8 mouse cellular contexts compared by ENCODE assay signal in genomic region chr6:39377311-39377827, GRCm38 (mm10). TPM values are rescaled to one million over a fixed set of nuclear protein-coding genes. Genes with fewer than 3 reads are reported as not detected.
A peak's percentile ranks its signal among the peaks of the same experiment; 100 is the strongest.
DNase-seq lines count a peak whose midpoint lies in the region; ATAC-seq lines count a peak whose summit lies in the region.

TSS of gene Slc37a3 (minus strand) at chr6:39377675.

- H3K4me2 ChIP-seq in heart, embryonic 15.5 days: peak within 1 kb of the TSS; percentile 77
- H3K4me2 ChIP-seq in liver, embryonic 12.5 days: peak within 1 kb of the TSS; percentile 99
- peak within 1 kb of the TSS; percentile 71 for H3K4me2 ChIP-seq in stomach, embryonic 14.5 days (replicated peaks; ENCODE audit: low read depth, low read length)

- ATAC-seq in heart, embryonic 15.5 days (replicated peaks; ENCODE audit: insufficient number of reproducible peaks, insufficient read depth, low FRiP score, low read depth): peak; percentile 90
- peak; percentile 87 for ATAC-seq in liver, embryonic 12.5 days
- ATAC-seq in stomach, embryonic 14.5 days (ENCODE audit: insufficient number of reproducible peaks, insufficient read depth, low FRiP score, low read depth): peak; percentile 81

- H3K4me1 ChIP-seq in forebrain, embryonic 10.5 days: peaks cover 37% of the 10 kb centered on the region
- peaks cover 19% of the 10 kb centered on the region for H3K4me1 ChIP-seq in heart, embryonic 15.5 days (replicated peaks)
- peaks cover 41% of the 10 kb centered on the region for H3K4me1 ChIP-seq in liver, embryonic 12.5 days
- peaks cover 22% of the 10 kb centered on the region for H3K4me1 ChIP-seq in stomach, embryonic 14.5 days (ENCODE audit: control insufficient read depth, insufficient read depth, low read length)

- no peaks in the 10 kb centered on the region; the same call in 1 of the 2 replicates for H3K9me3 ChIP-seq in forebrain, embryonic 10.5 days
- H3K9me3 ChIP-seq in heart, embryonic 15.5 days (replicated peaks): no peaks in the 10 kb centered on the region
- no peaks in the 10 kb centered on the region for H3K9me3 ChIP-seq in liver, embryonic 12.5 days (replicated peaks)
- no peaks in the 10 kb centered on the region for H3K9me3 ChIP-seq in stomach, embryonic 14.5 days (ENCODE audit: control insufficient read depth, low read depth, low read length)

- peak within 1 kb of the TSS; percentile 84 for H3K9ac ChIP-seq in heart, embryonic 15.5 days
- H3K9ac ChIP-seq in liver, embryonic 12.5 days: peak within 1 kb of the TSS; percentile 91
- H3K9ac ChIP-seq in stomach, embryonic 14.5 days (replicated peaks; ENCODE audit: low read depth, low read length): peak within 1 kb of the TSS; percentile 80

- under 1% methylated on average over 43 of the region's 43 CpGs for WGBS in forebrain, embryonic 10.5 days
- WGBS in heart, embryonic 15.5 days: under 1% methylated on average over 43 of the region's 43 CpGs
- under 1% methylated on average over 43 of the region's 43 CpGs for WGBS in liver, embryonic 12.5 days (ENCODE audit: insufficient replicate concordance)
- under 1% methylated on average over 43 of the region's 43 CpGs for WGBS in stomach, embryonic 14.5 days

- H3K4me3 ChIP-seq in forebrain, embryonic 10.5 days: peak within 1 kb of the TSS; percentile 99
- H3K4me3 ChIP-seq in heart, embryonic 15.5 days: peak within 1 kb of the TSS; percentile 81
- peak within 1 kb of the TSS; percentile 88 for H3K4me3 ChIP-seq in liver, embryonic 12.5 days
- H3K4me3 ChIP-seq in stomach, embryonic 14.5 days (ENCODE audit: low read depth, low read length): peak within 1 kb of the TSS; percentile 86

- H3K36me3 ChIP-seq in forebrain, embryonic 10.5 days (replicated peaks): peaks cover 16% of the 10 kb centered on the region
- peaks cover 7% of the 10 kb centered on the region for H3K36me3 ChIP-seq in heart, embryonic 15.5 days
- H3K36me3 ChIP-seq in liver, embryonic 12.5 days: no peaks in the 10 kb centered on the region
- no peaks in the 10 kb centered on the region for H3K36me3 ChIP-seq in stomach, embryonic 14.5 days (ENCODE audit: control insufficient read depth, insufficient read depth, low read length)

- DNase-seq in CD8-positive naive resting alpha-beta T cell, adult 2 months (ENCODE audit: low read depth in 2 of 2, low spot score in 2 of 2): peak; percentile 75 to 83
- DNase-seq in c-Kit-negative CD71-positive TER-119-positive erythroid progenitor cells, embryonic 14.5 days (ENCODE audit: low read depth, low spot score): peak; percentile 58
- DNase-seq in forebrain, embryonic 10.5 days (ENCODE audit: extremely low spot score, low spot score): peak; percentile 87
- DNase-seq in kidney, postnatal 14 days: peak; percentile 93
- peak; percentile 83 to 86 for DNase-seq in natural killer cell, adult 2 months (ENCODE audit: low spot score in 2 of 2)

- H3K27me3 ChIP-seq in forebrain, embryonic 10.5 days (ENCODE audit: poor library complexity, severe bottlenecking): peaks cover 38% of the 10 kb centered on the region
- H3K27me3 ChIP-seq in heart, embryonic 15.5 days: no peaks in the 10 kb centered on the region
- H3K27me3 ChIP-seq in liver, embryonic 12.5 days (replicated peaks): peaks cover 70% of the 10 kb centered on the region
- H3K27me3 ChIP-seq in stomach, embryonic 14.5 days (ENCODE audit: control insufficient read depth, insufficient read depth, low read length): 0 out of 2 replicates have a peak, but pooled peaks cover 3% of the 10 kb centered on the region

- peak within 1 kb of the TSS; percentile 93 for H3K27ac ChIP-seq in forebrain, embryonic 10.5 days
- peak within 1 kb of the TSS; percentile 46; the same call in 1 of the 2 replicates for H3K27ac ChIP-seq in heart, embryonic 15.5 days
- H3K27ac ChIP-seq in liver, embryonic 12.5 days: 0 out of 2 replicates have a peak within 1 kb of the TSS, but pooled peaks have one; percentile 37
- H3K27ac ChIP-seq in stomach, embryonic 14.5 days (ENCODE audit: low read length): no peak within 1 kb of the TSS

RNA-seq across cellular contexts. Expression of gene Slc37a3, which starts in this region (rescaled TPM):
- 38.8 and 41.0 TPM in 2 replicates for polyA plus RNA-seq in forebrain, embryonic 10.5 days (2016; fragmentation: Nextera tagmentation; extraction: Ambion mirVana)
- 27.5 and 32.5 TPM in 2 replicates for polyA plus RNA-seq in heart, embryonic 15.5 days (2015; fragmentation: Nextera tagmentation; extraction: Ambion mirVana)
- 8.0 and 10.3 TPM in 2 replicates for polyA plus RNA-seq in liver, embryonic 12.5 days (2016; fragmentation: Nextera tagmentation; extraction: Ambion mirVana)
- 49.6 and 54.7 TPM in 2 replicates for polyA plus RNA-seq in stomach, embryonic 14.5 days (2014; fragmentation: Nextera tagmentation; extraction: Ambion mirVana)
